Mouse (Mus musculus): ENCODE results near the gene Esyt2. TPM values are rescaled to one million over a fixed set of nuclear protein-coding genes. Genes with fewer than 3 reads are reported as not detected.

The Esyt2 gene
- total RNA-seq, 2 experiments from 2014 or later, result 59.9 to 63.8 TPM

- ATAC-seq (replicated peaks; ENCODE audit: low FRiP score, low TSS enrichment, poor library complexity, severe bottlenecking), result no peak
Measured at GRCm38 (mm10) chr12:116278541-116278940, 2.5 kb upstream of the Esyt2 start.

DNA sequence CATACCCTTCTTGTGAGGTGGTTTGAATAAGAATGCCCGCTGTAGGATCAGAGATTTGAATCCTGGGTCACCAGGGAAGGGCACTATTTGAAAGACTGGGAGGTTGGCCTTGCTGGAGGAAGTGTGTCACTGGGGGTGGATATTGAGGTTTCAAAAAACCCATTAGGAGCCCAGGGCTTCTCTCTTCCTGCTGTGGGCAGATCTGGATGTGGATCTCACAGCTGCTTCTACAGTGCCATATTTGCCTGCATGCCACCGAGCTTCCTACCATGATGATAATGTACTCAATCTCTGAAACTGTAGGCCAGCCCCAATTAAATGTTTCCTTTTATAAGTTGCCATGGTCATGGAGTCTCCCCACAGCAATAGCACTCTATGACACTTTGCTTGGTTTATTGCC, 1.8 kb upstream of the Esyt2 start:
- no peak for ATAC-seq (replicated peaks; ENCODE audit: low FRiP score, low TSS enrichment, poor library complexity, severe bottlenecking)

DNA sequence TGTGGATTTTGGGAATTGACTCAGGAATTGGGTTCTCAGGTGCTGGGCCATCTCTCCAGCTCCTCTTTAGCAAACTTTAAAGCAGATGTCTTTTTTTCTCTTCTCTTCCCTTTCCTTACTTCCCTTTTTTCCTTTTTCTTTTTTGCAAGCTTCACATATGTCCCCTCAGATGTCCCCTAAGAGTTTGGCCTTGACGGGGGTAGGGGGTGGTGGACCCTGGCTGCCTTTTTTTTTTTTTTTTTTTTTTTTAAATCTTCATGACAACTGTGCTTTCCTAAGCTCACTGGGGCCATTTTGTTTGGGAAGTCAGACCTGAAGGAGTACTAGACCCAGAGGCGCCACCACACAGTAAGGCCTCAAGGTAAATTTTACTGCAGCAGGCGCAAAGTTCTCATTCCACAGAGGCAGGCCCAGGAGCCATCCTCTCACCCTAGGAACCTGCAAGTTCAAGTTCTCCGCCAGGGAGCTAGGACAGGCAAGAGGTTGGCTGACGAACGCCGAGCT, 795 bp upstream of the Esyt2 start:
- ATAC-seq (replicated peaks; ENCODE audit: low FRiP score, low TSS enrichment, poor library complexity, severe bottlenecking), result no peak

DNA sequence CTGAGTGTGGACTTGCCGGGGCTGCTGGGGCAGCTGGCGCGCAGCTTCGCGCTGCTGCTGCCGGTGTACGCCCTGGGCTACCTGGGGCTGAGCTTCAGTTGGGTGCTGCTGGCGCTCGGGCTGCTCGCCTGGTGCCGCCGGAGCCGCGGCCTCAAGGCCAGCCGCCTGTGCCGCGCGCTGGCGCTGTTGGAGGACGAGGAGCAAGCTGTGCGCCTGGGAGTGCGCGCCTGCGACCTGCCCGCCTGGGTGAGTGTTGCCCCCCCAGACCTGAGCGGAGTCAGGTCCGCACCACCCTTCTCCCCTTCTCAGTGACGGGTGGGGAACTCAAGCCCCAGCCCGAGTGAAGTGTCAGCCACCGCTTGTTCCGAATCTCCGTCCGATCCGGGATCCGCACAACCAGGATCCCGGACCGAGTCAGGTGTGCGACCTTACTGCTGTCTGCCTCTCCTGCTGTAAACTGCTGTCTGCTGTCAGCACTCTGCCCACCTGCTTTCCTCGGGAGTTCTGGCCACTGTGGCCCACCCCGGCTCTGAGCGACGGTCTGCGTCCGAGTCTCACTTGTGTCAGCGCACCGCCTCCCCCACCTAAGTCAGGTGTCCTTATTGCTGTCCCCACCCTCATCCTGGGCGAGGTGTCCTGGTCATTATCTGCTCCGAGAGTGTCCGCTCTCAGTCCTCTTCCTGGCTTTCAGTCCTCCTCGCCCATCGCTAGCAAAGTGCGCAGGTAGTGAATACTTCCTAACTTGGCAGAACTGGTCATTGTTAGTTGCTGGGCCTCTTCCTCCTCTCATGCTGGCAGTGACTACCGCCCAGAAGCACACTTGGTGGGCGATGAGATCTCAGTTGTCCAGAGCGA, 658 bp downstream of the Esyt2 start:
- peak; percentile 13; the same call in 1 of the 2 replicates for ATAC-seq (replicated peaks; ENCODE audit: low FRiP score, low TSS enrichment, poor library complexity, severe bottlenecking)

DNA sequence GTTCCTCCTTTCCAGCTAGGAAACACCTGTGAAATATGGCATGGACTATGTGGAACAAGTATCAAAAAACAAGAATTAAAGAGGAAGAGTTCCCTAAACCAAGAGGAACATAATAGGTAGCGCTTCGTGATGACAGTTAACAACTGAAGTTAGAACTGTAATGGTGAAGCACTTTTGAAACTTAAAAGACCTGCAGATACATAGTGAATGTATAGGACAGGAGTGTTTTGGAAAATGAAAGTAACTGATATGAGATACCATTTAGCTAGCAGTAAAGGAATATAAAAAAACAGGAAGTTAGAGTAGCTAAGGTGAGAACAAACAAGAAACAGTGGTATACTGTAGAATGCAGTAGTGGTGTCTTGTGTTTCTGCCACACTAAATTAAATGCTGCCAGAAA, 1.9 kb downstream of the Esyt2 start:
- no peak for ATAC-seq (replicated peaks; ENCODE audit: low FRiP score, low TSS enrichment, poor library complexity, severe bottlenecking)

DNA sequence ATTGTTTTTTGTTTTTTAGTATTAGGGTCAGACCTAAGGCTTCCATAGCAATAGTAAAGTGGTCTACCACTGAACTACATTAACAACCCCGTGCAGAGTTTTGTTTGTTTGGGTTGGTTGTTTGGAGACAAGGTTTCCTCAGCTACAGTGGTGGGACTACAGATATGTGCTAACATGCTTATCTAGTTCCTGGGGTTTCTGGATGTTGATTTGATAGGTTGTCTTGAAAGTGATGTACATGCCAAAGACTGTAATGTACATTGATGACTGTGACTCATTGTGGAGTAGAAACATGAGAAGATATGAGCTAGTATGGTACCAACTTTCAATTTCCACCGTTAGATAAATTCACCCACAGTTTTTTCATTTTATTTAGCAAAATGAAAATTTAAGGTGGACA, 2.5 kb downstream of the Esyt2 start:
- ATAC-seq (replicated peaks; ENCODE audit: low FRiP score, low TSS enrichment, poor library complexity, severe bottlenecking), result peak; percentile 58

DNA sequence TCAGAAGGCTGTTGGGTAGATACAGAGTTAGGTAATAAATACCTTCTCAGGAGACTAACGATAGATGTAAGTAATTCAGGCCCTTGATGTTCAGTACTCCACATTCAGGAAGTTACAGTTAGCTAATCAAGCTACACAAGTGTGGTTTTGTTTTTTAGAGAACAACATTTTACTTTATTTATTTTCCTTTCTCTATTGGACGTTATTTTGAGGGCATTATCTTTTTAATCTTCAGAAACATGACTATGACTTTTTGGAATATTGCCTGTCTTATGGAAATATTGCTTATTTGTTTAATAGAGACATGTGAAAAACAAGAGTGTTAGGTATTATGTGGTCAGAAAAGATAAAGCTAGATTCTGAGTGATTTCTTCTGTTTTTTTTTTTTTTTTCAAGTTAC, 12.2 kb downstream of the Esyt2 start:
- ATAC-seq (replicated peaks; ENCODE audit: low FRiP score, low TSS enrichment, poor library complexity, severe bottlenecking), result peak; percentile 54

- no peak for ATAC-seq (replicated peaks; ENCODE audit: low FRiP score, low TSS enrichment, poor library complexity, severe bottlenecking)
Measured at GRCm38 (mm10) chr12:116293599-116294292, 12.8 kb downstream of the Esyt2 start.

- ATAC-seq (replicated peaks; ENCODE audit: low FRiP score, low TSS enrichment, poor library complexity, severe bottlenecking), result no peak
Measured at GRCm38 (mm10) chr12:116299906-116300305, 18.9 kb downstream of the Esyt2 start.

DNA sequence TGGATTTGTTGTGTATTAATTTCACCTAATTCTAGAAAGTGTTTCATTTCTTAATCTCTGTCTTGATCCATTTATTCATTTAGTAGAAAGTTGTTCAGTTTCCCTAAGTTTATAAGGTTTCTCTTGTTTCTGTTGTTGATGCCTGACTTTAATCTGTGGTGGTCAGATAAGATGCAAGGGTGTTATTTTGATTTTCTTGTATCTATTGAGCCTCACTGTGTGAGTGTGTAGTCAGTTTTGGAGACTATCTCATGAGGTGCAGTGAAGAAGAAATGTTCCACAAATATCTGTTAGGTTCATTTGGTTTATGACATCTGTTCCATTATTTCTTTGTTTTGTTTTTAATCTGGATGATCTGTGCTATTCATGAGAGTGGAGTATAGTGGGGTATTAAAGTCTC, 21.2 kb downstream of the Esyt2 start:
- ATAC-seq (replicated peaks; ENCODE audit: low FRiP score, low TSS enrichment, poor library complexity, severe bottlenecking), result peak; percentile 87

DNA sequence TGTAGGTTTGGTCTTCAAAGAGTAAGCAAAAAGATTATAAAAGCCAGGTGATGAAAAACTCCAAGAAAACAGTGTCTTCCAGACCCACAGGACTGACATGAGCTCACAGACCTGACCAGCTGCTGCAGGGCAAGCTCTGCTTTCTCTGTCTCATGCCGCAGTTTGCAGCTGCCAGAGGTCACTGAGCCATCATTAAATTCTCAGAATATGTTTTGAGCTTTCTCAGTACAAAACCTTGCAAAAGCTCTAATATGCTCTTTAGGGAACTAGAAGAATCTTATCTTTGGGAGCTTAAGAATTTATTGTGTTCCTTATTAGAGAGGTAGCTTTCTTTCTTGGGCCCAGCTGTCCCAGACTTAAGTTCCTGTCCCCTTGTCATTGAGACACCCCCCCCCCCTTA, 25.0 kb downstream of the Esyt2 start:
- no peak for ATAC-seq (replicated peaks; ENCODE audit: low FRiP score, low TSS enrichment, poor library complexity, severe bottlenecking)

- ATAC-seq (replicated peaks; ENCODE audit: low FRiP score, low TSS enrichment, poor library complexity, severe bottlenecking), result 0 out of 2 replicates have a peak, but pooled peaks have one; percentile 25
Measured at GRCm38 (mm10) chr12:116307870-116308269, 26.9 kb downstream of the Esyt2 start.

GRCm38 (mm10) chr12:116308612-116309011, 27.6 kb downstream of the Esyt2 start:
- peak; percentile 64 for ATAC-seq (replicated peaks; ENCODE audit: low FRiP score, low TSS enrichment, poor library complexity, severe bottlenecking)

DNA sequence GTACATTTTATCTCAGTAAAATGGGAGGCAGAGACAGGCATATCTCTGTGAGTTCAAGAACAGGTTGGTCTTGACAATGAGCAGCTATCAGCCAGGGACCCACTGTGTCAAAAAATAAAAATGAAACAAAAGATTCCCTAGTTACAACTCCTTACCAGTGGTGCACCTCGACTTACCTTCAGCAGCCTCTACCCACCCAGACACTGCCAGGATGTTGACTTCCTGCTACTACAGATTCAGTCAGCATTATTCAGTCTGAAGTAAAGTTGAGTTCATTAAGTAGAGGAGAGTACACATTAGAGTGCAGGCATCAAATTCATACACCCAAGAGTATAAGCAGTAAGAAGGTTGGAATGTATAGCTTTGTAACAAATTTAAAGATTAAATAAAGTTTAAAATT, 32.8 kb downstream of the Esyt2 start:
- ATAC-seq (replicated peaks; ENCODE audit: low FRiP score, low TSS enrichment, poor library complexity, severe bottlenecking), result no peak

DNA sequence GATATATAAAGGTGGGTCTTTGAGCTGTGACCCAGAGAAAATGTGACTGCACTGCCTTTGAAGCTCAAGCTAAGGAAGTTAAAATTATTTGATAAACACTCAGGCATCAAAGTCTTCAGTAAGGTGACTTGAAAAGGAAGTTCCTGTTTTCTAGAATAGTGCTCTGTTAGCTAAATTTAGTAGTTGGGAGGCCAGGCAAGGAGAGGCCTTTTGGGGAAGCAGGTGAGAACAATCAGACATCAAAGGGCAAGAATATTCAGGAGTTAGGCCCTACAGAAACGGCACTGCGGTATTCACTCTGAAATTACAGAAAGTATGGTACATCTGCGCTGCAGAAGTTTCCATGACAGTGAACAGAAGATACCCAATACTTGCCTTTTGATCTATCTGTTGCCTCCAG, 34.5 kb downstream of the Esyt2 start:
- ATAC-seq (replicated peaks; ENCODE audit: low FRiP score, low TSS enrichment, poor library complexity, severe bottlenecking), result 0 out of 2 replicates have a peak, but pooled peaks have one; percentile 8

DNA sequence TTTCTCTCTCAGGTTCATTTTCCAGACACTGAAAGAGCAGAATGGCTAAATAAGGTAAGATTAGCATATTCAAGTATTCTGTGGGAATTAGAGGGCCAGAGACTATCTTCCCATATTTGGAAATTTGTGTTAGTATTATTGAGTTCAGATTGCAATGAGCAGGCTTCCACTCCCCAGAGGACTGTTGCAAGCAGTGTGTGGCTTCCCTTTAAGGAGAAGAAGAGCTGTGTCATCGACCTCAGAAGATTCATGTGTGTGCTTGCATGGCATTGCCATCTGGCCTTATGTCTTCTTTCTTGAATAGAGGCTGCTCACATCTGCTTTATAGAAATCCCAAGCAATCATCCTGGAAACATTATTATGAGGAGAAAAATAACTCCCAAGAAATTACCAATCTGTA, 36.8 kb downstream of the Esyt2 start:
- ATAC-seq (replicated peaks; ENCODE audit: low FRiP score, low TSS enrichment, poor library complexity, severe bottlenecking), result no peak

- ATAC-seq (replicated peaks; ENCODE audit: low FRiP score, low TSS enrichment, poor library complexity, severe bottlenecking), result no peak
Measured at GRCm38 (mm10) chr12:116325545-116325944, 44.5 kb downstream of the Esyt2 start.

- no peak for ATAC-seq (replicated peaks; ENCODE audit: low FRiP score, low TSS enrichment, poor library complexity, severe bottlenecking)
Measured at GRCm38 (mm10) chr12:116326159-116326558, 45.2 kb downstream of the Esyt2 start.

GRCm38 (mm10) chr12:116334253-116334652, 53.3 kb downstream of the Esyt2 start:
- no peak for ATAC-seq (replicated peaks; ENCODE audit: low FRiP score, low TSS enrichment, poor library complexity, severe bottlenecking)

DNA sequence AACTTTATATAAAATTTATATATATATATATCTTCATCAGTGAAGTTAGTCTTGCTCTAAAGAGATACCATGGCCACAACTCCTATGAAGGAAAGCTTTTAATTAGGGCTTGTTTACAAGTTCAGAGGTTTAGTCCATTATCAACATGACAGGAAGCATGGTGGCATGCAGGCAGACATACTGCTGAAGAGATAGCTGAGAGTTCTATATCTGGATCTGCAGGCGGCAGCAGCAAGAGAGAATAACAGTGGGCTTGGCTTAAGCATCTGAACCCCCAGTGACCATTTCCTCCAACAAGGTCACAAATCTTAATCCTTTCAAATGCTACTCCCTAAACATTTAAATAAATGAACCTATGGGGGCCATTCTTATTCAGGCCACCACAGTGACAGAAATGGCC, 59.2 kb downstream of the Esyt2 start:
- peak; percentile 51; the same call in 1 of the 2 replicates for ATAC-seq (replicated peaks; ENCODE audit: low FRiP score, low TSS enrichment, poor library complexity, severe bottlenecking)
